Mouse (Mus musculus) testis, adult 2 months (tissue): ENCODE data around the gene Apbb1. TPM values are rescaled to one million over a fixed set of nuclear protein-coding genes. Genes with fewer than 3 reads are reported as not detected.

ENCODE experiments used
- H3K27ac ChIP-seq: fragments of 200-500 bp; 2 replicates; pipeline ENCODE4 v1.5.1; 2012; ENCODE audit warnings: low read depth, low read length; ENCODE audit not compliant: control insufficient read depth, insufficient read depth
- H3K27me3 ChIP-seq: fragments of 200-500 bp; 2 replicates; pipeline ENCODE4 v1.6.1; 2012; ENCODE audit warnings: mild to moderate bottlenecking, low read length, moderate library complexity; ENCODE audit not compliant: control insufficient read depth, insufficient read depth
- H3K36me3 ChIP-seq: fragments of 200-500 bp; 2 replicates; pipeline ENCODE4 v1.6.1; 2012; ENCODE audit warnings: mild to moderate bottlenecking, low read length; ENCODE audit not compliant: control insufficient read depth, insufficient read depth
- H3K4me1 ChIP-seq: fragments of 200-500 bp; 2 replicates; pipeline ENCODE4 v1.6.1; 2012; ENCODE audit warnings: low read length; ENCODE audit not compliant: control insufficient read depth, insufficient read depth
- H3K4me3 ChIP-seq: fragments of 200-500 bp; 2 replicates; pipeline ENCODE4 v1.5.1; 2012; ENCODE audit warnings: low read depth, mild to moderate bottlenecking, low read length, moderate library complexity, mixed read lengths; ENCODE audit not compliant: control insufficient read depth
- CTCF ChIP-seq: fragments of 200-500 bp; IDR thresholded peaks from 2 replicates; pipeline ENCODE4 v1.5.1; 2012; ENCODE audit warnings: low read depth, mild to moderate bottlenecking, inconsistent platforms, low read length, moderate library complexity; ENCODE audit not compliant: control insufficient read depth, insufficient read depth, insufficient replicate concordance
- POLR2A ChIP-seq: fragments of 200-500 bp; IDR thresholded peaks from 2 replicates; pipeline ENCODE4 v1.6.1; 2012; ENCODE audit warnings: low read depth, mild to moderate bottlenecking, inconsistent platforms, low read length, moderate library complexity; ENCODE audit not compliant: control insufficient read depth
- polyA plus RNA-seq: library from polyadenylated mRNA; depleted of rRNA; stranded (reverse); fragments of >200 nt; gene quantifications from 2 replicates; pipeline ENCODE4 v1.2.3, GENCODE M21; 2012

Apbb1 gene
- polyA plus RNA-seq, 1 experiment = 33.9 TPM

GRCm38 (mm10) chr7:105616561-105616960 is 35.1 kb upstream of the Apbb1 start:
- TF ChIP-seq POLR2A (no peak), CTCF (no peak)
- Histone ChIP-seq H3K4me1 (peaks cover 1% of the 10 kb centered on the region; the same call in 1 of the 2 replicates), H3K27me3 (no peaks in the 10 kb centered on the region), H3K4me3 (no peak overlapping the region), H3K36me3 (no peaks in the 10 kb centered on the region), H3K27ac (no peak overlapping the region)

GRCm38 (mm10) chr7:105615720-105616119 is 34.3 kb upstream of the Apbb1 start:
- H3K27ac ChIP-seq = no peak overlapping the region
- no peaks in the 10 kb centered on the region for H3K27me3 ChIP-seq
- H3K36me3 ChIP-seq = no peaks in the 10 kb centered on the region
- no peak for TF ChIP-seq CTCF
- TF ChIP-seq POLR2A = no peak
- H3K4me1 ChIP-seq = no peaks in the 10 kb centered on the region
- H3K4me3 ChIP-seq = no peak overlapping the region

DNA sequence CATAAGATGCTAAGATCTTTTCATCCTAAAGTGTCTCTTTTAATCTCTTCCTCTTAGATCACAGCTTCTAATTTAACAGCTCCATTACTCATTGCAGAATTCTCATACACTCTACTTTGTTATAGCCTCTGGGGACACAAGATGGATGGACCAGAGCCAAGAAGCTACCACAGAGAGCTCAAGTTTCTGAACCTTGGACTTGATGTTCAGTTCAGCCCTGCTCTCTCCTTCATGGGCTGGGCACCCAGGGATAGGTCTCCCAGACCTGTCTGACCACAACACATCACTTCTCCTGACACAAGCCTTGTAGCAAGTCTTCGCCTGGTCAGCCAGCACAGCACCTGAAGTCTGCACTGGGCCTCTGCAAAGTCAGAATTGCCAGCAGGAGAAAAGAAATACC is 32.9 kb upstream of the Apbb1 start:
- no peaks in the 10 kb centered on the region for H3K4me1 ChIP-seq
- H3K36me3 ChIP-seq = no peaks in the 10 kb centered on the region
- H3K27me3 ChIP-seq = no peaks in the 10 kb centered on the region
- H3K27ac ChIP-seq = no peak overlapping the region
- H3K4me3 ChIP-seq = no peak overlapping the region
- TF ChIP-seq POLR2A = no peak
- TF ChIP-seq CTCF = no peak

GRCm38 (mm10) chr7:105611767-105612166 is 30.3 kb upstream of the Apbb1 start:
- Histone ChIP-seq H3K4me3 (no peak overlapping the region), H3K27me3 (no peaks in the 10 kb centered on the region), H3K27ac (no peak overlapping the region), H3K36me3 (no peaks in the 10 kb centered on the region), H3K4me1 (no peaks in the 10 kb centered on the region)
- TF ChIP-seq POLR2A = no peak

DNA sequence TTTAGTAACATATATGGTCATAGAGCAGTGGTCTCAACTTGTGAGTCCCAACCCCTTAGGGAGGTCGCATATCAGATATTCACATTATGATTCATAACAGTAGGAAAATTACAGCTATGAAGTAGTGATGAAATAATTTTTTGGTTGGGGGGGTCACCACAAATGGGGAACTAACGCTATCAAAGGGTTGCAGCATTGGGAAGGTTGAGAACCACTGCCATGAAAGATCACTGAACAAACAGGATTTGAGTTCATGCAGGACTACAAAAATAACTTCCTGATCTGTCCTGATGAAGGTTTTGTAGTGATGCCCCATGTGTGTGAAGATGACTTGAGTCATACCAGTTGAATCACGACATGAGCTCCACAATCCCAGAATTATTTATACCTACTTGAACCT is 27.0 kb upstream of the Apbb1 start:
- Histone ChIP-seq H3K4me3 (no peak overlapping the region), H3K4me1 (no peaks in the 10 kb centered on the region), H3K36me3 (no peaks in the 10 kb centered on the region), H3K27me3 (no peaks in the 10 kb centered on the region), H3K27ac (no peak overlapping the region)
- no peak for TF ChIP-seq CTCF
- no peak for TF ChIP-seq POLR2A

- Histone ChIP-seq H3K36me3 (no peaks in the 10 kb centered on the region), H3K4me3 (no peak overlapping the region), H3K4me1 (no peaks in the 10 kb centered on the region), H3K27ac (no peak overlapping the region), H3K27me3 (no peaks in the 10 kb centered on the region)
- TF ChIP-seq CTCF (peak; percentile 55; the same call in 1 of the 2 replicates), POLR2A (no peak)
Measured at GRCm38 (mm10) chr7:105602860-105603623, 21.6 kb upstream of the Apbb1 start.

- H3K4me3 ChIP-seq = no peak overlapping the region
- H3K4me1 ChIP-seq = no peaks in the 10 kb centered on the region
- no peak overlapping the region for H3K27ac ChIP-seq
- H3K36me3 ChIP-seq = no peaks in the 10 kb centered on the region
- H3K27me3 ChIP-seq = no peaks in the 10 kb centered on the region
- TF ChIP-seq POLR2A = no peak
- TF ChIP-seq CTCF = no peak
Measured at GRCm38 (mm10) chr7:105590097-105590496, 8.6 kb upstream of the Apbb1 start.
